Mouse (Mus musculus) bone marrow, adult 2 months (tissue): Measurements from ENCODE around the gene Ccdc114.

ENCODE experiments used
- CTCF ChIP-seq: fragments of 200-500 bp; IDR thresholded peaks from 2 replicates; pipeline ENCODE4 v1.5.1; 2011; ENCODE audit warnings: low read length, control low read depth; ENCODE audit not compliant: control insufficient read depth, insufficient read depth
- POLR2A ChIP-seq: fragments of 200-500 bp; IDR thresholded peaks from 2 replicates; pipeline ENCODE4 v1.6.1; 2011; ENCODE audit warnings: low read depth, mild to moderate bottlenecking, control low read depth, low read length, borderline replicate concordance; ENCODE audit not compliant: control insufficient read depth

DNA sequence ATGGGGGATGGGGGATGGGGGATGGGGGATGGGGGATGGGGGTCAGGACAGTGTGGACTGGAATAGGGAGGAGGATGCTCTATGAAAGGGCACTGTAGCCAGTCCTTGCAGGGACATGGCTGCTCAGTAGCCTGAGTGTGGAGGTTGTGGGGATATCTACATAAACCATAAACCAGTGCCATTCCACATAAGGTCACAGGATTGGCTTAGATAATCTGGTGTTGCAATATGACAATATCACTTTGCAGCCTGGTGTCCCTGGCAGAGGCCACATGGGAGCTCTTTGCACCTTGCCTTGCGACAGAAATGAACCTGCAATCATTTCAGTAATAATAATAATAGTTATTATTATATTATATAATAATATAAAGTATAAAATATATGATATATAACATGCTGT is 64.5 kb downstream of the Ccdc114 start:
- TF ChIP-seq POLR2A (no peak), CTCF (no peak)
